Mouse (Mus musculus): ENCODE measurements around the gene Paox.

The Paox gene

GRCm38 (mm10) chr7:140179176-140179575, 63.6 kb downstream of the Paox start:
- peak; percentile 73 for DNase-seq

- no peak for DNase-seq
Measured at GRCm38 (mm10) chr7:140180692-140181091, 65.1 kb downstream of the Paox start.

GRCm38 (mm10) chr7:140184206-140184605, 68.6 kb downstream of the Paox start:
- no peak for DNase-seq

All from kidney, adult 18-20 months (tissue).